Mouse (Mus musculus) testis, adult 2 months (tissue): ENCODE measurements around the gene Nit2.

Experiments
- CTCF ChIP-seq: fragments of 200-500 bp; IDR thresholded peaks from 2 replicates; pipeline ENCODE4 v1.5.1; 2012; ENCODE audit warnings: low read depth, mild to moderate bottlenecking, inconsistent platforms, low read length, moderate library complexity; ENCODE audit not compliant: control insufficient read depth, insufficient read depth, insufficient replicate concordance
- POLR2A ChIP-seq: fragments of 200-500 bp; IDR thresholded peaks from 2 replicates; pipeline ENCODE4 v1.6.1; 2012; ENCODE audit warnings: low read depth, mild to moderate bottlenecking, inconsistent platforms, low read length, moderate library complexity; ENCODE audit not compliant: control insufficient read depth

DNA sequence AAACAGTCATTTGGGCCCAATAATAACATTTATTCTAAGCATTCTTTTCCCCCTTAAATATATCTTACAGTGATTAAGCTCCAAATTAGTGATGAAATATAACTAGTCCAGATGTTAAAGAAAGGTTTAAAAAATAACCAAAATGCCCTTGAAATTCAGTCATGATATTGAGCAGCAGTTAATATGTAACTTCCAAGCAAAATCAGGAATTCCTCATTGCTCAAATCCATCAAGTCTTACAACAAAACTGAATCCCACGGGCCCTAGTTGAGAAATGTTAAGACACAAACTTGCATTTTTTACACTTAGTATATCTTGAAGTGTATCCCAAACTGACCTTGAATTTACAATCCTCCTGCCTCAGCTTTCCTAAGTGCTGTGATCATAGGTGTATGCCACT lies 3.4 kb downstream of the Nit2 start:
- TF ChIP-seq CTCF (no peak), POLR2A (no peak)
